Mouse (Mus musculus) left cerebral cortex, postnatal 36 days (tissue): ENCODE data around the gene Sardh. TPM values are rescaled to one million over a fixed set of nuclear protein-coding genes. Genes with fewer than 3 reads are reported as not detected.

ENCODE experiments used
- total RNA-seq, 2 experiments: library from RNA; stranded (reverse); gene quantifications; 2 replicates each; pipeline ENCODE4 v1.2.3; 2021

Gene Sardh
- total RNA-seq, 2 experiments from 2014 or later, result 7.4 to 10.8 TPM

Other genes starting within 250 kb of the Sardh start
- gene Cacfd1, start 238.4 kb downstream of the Sardh start, total RNA-seq, result 10 to 100 TPM; 41.5 to 50.0 TPM
- 10 to 100 TPM; 32.2 to 32.4 TPM for gene Slc2a6, start 220.3 kb downstream of the Sardh start, total RNA-seq
- gene Mymk, start 176.2 kb downstream of the Sardh start, total RNA-seq, result under 1 TPM in 1 of 2 experiments, not detected in 1; 0.44 TPM
- gene Adamtsl2, start 169.0 kb downstream of the Sardh start, total RNA-seq, result 10 to 100 TPM; 22.0 to 22.2 TPM
- gene Fam163b, start 105.8 kb downstream of the Sardh start, total RNA-seq, result 100 to 1,000 TPM; 112 to 122 TPM
- under 1 TPM; 0.41 to 0.44 TPM for gene Dbh, start 83.1 kb downstream of the Sardh start, total RNA-seq
- 10 to 100 TPM in 1 of 2 experiments, 1 to 10 TPM in 1; 9.6 to 12.3 TPM for gene Vav2, start 178.7 kb upstream of the Sardh start, total RNA-seq
- gene Brd3os, start 194.0 kb upstream of the Sardh start, total RNA-seq, result 10 to 100 TPM; 26.2 to 30.0 TPM